Mouse (Mus musculus) fat pad, adult 2 months (tissue): ENCODE results near the gene Cuzd1.

Experiments used
- DNase-seq: peaks from one replicate; pipeline ENCODE4 v3.0.0-alpha.2; 2011; ENCODE audit warnings: low read depth, low spot score; ENCODE audit errors: extremely low read depth

Cuzd1 gene

DNA sequence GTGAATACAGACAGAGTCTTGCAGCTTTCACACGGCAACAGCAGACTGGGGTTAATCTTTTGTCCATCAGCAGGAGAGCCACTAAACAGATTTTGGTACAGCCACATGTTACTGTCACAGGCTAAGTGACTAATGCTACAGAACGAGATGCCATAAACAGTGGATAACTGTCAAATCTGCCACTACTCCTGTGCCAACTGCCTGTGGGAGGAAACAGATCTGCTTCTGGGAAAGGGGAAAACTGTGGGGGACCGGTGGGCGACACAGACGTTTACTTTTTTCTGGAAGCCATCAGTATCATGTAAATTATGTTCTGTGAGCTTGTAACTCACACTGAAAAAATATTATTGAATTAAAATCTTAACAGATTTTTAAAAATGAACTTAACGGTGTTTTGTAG, 61.1 kb downstream of the Cuzd1 start:
- DNase-seq: no peak
